Mouse (Mus musculus) limb, embryonic 15.5 days (tissue): ENCODE measurements around the gene Tmem101. TPM values are rescaled to one million over a fixed set of nuclear protein-coding genes. Genes with fewer than 3 reads are reported as not detected.
A peak's percentile ranks its signal among the peaks of the same experiment; 100 is the strongest.

Source experiments
- ATAC-seq: fragments of 200-750 bp; cut with Nextera tagmentation; 2 replicates; pipeline ENCODE4 v1.8.0; 2017; ENCODE audit warnings: low read depth, moderate TSS enrichment; ENCODE audit not compliant: insufficient number of reproducible peaks, low FRiP score, low TSS enrichment
- H3K27ac ChIP-seq: fragments of 300-500 bp; sonication (generic); 2 replicates; pipeline ENCODE4 v1.5.1; 2015; ENCODE audit warnings: moderate library complexity, mild to moderate bottlenecking, inconsistent platforms
- H3K27me3 ChIP-seq: fragments of 300-500 bp; sonication (generic); 2 replicates; pipeline ENCODE4 v1.6.1; 2015; ENCODE audit warnings: inconsistent platforms
- H3K36me3 ChIP-seq: fragments of 300-500 bp; sonication (generic); 2 replicates; pipeline ENCODE4 v1.6.1; 2015; ENCODE audit warnings: inconsistent platforms
- H3K4me1 ChIP-seq: fragments of 300-500 bp; sonication (generic); 2 replicates; pipeline ENCODE4 v1.6.1; 2015; ENCODE audit warnings: inconsistent platforms
- H3K4me2 ChIP-seq: fragments of 300-500 bp; sonication (generic); 2 replicates; pipeline ENCODE4 v1.6.1; 2015; ENCODE audit warnings: mild to moderate bottlenecking, inconsistent platforms
- H3K4me3 ChIP-seq: fragments of 300-500 bp; sonication (generic); 2 replicates; pipeline ENCODE4 v1.5.1; 2015; ENCODE audit warnings: mild to moderate bottlenecking, inconsistent platforms
- H3K9ac ChIP-seq: fragments of 300-500 bp; sonication (generic); 2 replicates; pipeline ENCODE4 v1.6.1; 2015; ENCODE audit warnings: inconsistent platforms
- H3K9me3 ChIP-seq: fragments of 300-500 bp; sonication (generic); 2 replicates; pipeline ENCODE4 v1.6.1; 2016; ENCODE audit warnings: inconsistent platforms
- whole genome bisulfite sequencing: fragments of 180-500 bp; shearing (Covaris S2); methylation state at CpG from one replicate; pipeline ENCODE4 v1.1.7; 2015; 5-methylcytosine and 5-hydroxymethylcytosine counted together
- polyA plus RNA-seq: library from polyadenylated mRNA; unstranded; fragments of >200 nt; fragmentation: Nextera tagmentation; extraction: Ambion mirVana; gene quantifications from 2 replicates; pipeline ENCODE4 v1.2.1, GENCODE M21; 2015

The Tmem101 gene
- polyA plus RNA-seq, 1 experiment from 2014 or later, result 37.5 TPM

DNA sequence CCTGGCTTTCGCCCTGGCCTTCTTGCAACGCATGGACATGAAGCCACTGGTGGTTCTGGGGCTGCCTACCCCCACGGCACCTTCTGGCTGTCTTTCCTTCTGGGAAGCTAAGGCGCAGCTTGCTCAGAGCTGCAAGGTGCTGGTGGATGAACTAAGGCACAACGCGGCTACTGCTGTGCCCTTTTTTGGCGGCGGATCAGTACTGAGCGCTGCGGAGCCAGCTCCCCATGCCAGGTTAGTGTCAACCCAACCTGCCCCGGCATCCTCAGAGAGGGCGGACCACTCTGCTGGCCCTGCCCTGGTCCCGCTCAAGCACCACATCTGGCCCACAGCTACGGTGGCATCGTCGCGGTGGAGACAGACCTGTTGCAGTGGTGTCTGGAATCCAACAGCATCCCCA is 9.7 kb downstream of the Tmem101 start:
- Histone ChIP-seq H3K36me3 (no peaks in the 10 kb centered on the region), H3K4me1 (peaks cover 27% of the 10 kb centered on the region), H3K4me2 (no peak overlapping the region), H3K9me3 (no peaks in the 10 kb centered on the region), H3K9ac (no peak overlapping the region), H3K27ac (no peak overlapping the region), H3K27me3 (peaks cover 78% of the 10 kb centered on the region), H3K4me3 (no peak overlapping the region; the same call in 1 of the 2 replicates)
- ATAC-seq, result no peak
- 10% methylated on average over 17 of the region's 17 CpGs for WGBS

DNA sequence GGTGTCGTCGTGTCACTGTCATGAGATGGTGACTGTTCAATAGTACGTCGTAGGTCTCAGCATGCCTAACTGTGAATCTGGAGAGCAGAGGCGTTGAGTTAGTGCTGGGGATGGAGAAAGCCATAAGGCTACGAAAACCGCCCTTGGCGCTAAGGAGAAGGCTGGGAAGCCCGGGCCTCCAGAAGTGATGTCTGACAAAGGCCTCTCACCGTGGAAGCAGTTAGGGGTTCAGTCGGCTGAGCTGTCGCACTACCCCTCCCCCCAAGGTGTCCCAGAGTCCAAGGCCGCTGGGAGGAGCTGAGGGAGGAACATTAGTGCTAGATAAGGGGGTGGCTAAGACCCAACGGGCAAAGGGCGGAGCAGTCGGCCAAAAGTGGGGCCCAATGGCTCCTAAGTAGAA is 10.2 kb downstream of the Tmem101 start:
- Histone ChIP-seq H3K27ac (no peak overlapping the region), H3K4me1 (peaks cover 27% of the 10 kb centered on the region), H3K9ac (no peak overlapping the region), H3K9me3 (no peaks in the 10 kb centered on the region), H3K36me3 (no peaks in the 10 kb centered on the region), H3K4me2 (peak overlapping the region; percentile 50), H3K27me3 (peaks cover 78% of the 10 kb centered on the region), H3K4me3 (peak overlapping the region; percentile 32)
- no peak for ATAC-seq
- 6% methylated on average over 16 of the region's 16 CpGs for WGBS

- peak within 1 kb of the TSS; percentile 32 for H3K4me3 ChIP-seq
- H3K27ac ChIP-seq, result no peak within 1 kb of the TSS
- ATAC-seq, result peak; percentile 15; the same call in 1 of the 2 replicates
- under 1% methylated on average over 47 of the region's 50 CpGs for WGBS
- peak within 1 kb of the TSS; percentile 50 for H3K4me2 ChIP-seq
- peaks cover 77% of the 10 kb centered on the region for H3K27me3 ChIP-seq
- no peak within 1 kb of the TSS for H3K9ac ChIP-seq
- H3K9me3 ChIP-seq, result no peaks in the 10 kb centered on the region
- H3K36me3 ChIP-seq, result no peaks in the 10 kb centered on the region
- peaks cover 27% of the 10 kb centered on the region for H3K4me1 ChIP-seq
These were observed 10.7 kb downstream of the Tmem101 start, which contains the start of gene Nags for GRCm38 (mm10) chr11:102145471-102146001. Gene Nags, plus strand, starts transcription at chr11:102145513.

- H3K4me1 ChIP-seq, result peaks cover 27% of the 10 kb centered on the region
- no peak overlapping the region for H3K9ac ChIP-seq
- peak overlapping the region; percentile 32 for H3K4me3 ChIP-seq
- no peaks in the 10 kb centered on the region for H3K36me3 ChIP-seq
- H3K9me3 ChIP-seq, result no peaks in the 10 kb centered on the region
- WGBS, result 21% methylated on average over 13 of the region's 13 CpGs
- no peak overlapping the region for H3K27ac ChIP-seq
- H3K4me2 ChIP-seq, result peak overlapping the region; percentile 50
- peaks cover 75% of the 10 kb centered on the region for H3K27me3 ChIP-seq
- ATAC-seq, result no peak
These were observed 11.2 kb downstream of the Tmem101 start for GRCm38 (mm10) chr11:102144957-102145470.

DNA sequence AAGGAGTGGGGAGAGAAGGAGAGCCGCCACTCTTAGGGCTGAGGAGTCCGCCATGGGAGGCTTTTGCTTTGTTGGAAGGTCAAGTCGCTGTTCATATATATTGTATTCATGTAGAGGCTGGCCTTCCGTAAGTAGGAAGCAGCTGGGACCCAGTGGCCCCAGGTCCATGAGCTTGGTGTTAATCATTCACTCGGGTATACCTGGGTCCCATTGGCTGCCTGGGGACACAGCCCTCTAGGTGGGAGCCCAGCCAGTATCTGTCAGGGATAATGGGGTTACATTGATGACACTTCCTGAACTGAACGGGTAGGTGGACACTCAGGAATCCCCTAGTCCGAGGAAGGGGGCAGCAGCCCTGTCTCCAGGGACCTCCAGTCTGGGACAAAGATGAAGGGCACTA is 13.8 kb downstream of the Tmem101 start:
- no peak for ATAC-seq
- peaks cover 50% of the 10 kb centered on the region for H3K27me3 ChIP-seq

GRCm38 (mm10) chr11:102140508-102140907 is 15.7 kb downstream of the Tmem101 start:
- 2% methylated on average over 5 of the region's 5 CpGs for WGBS
- Histone ChIP-seq H3K9ac (no peak overlapping the region), H3K9me3 (no peaks in the 10 kb centered on the region), H3K27ac (no peak overlapping the region), H3K36me3 (no peaks in the 10 kb centered on the region), H3K4me3 (no peak overlapping the region), H3K4me1 (peaks cover 7% of the 10 kb centered on the region), H3K27me3 (peaks cover 32% of the 10 kb centered on the region), H3K4me2 (no peak overlapping the region)
- ATAC-seq, result no peak

More for the DNA sequence above, 13.8 kb downstream of the Tmem101 start:
- WGBS, result 65% methylated on average over 7 of the region's 7 CpGs
- Histone ChIP-seq H3K36me3 (no peaks in the 10 kb centered on the region), H3K4me2 (no peak overlapping the region), H3K4me1 (peaks cover 24% of the 10 kb centered on the region), H3K27ac (no peak overlapping the region), H3K9me3 (no peaks in the 10 kb centered on the region), H3K9ac (no peak overlapping the region), H3K4me3 (no peak overlapping the region)

DNA sequence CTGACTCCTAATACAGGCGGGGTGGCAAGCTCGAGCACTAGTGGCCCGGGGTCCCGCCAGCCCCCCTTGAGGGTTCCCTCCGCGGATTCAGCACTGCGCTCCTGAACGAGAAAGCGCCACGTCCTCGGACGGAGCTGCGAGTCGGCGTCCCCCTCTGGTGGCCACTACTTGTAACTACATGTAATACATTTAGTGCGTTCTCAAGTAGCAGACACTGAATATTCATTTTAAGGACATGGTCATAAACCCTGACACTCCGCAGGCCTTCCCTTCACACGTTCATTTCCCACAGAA is 17.8 kb downstream of the Tmem101 start:
- Histone ChIP-seq H3K4me1 (peaks cover 7% of the 10 kb centered on the region; the same call in 1 of the 2 replicates), H3K36me3 (no peaks in the 10 kb centered on the region), H3K9me3 (no peaks in the 10 kb centered on the region), H3K4me3 (peak overlapping the region; percentile 36), H3K27ac (no peak overlapping the region), H3K27me3 (peaks cover 11% of the 10 kb centered on the region), H3K4me2 (peak overlapping the region; percentile 72), H3K9ac (peak overlapping the region; percentile 33; the same call in 1 of the 2 replicates)
- no peak for ATAC-seq
- under 1% methylated on average over 18 of the region's 18 CpGs for WGBS

- H3K27me3 ChIP-seq, result peaks cover 5% of the 10 kb centered on the region
- H3K27ac ChIP-seq, result no peak overlapping the region
- WGBS, result 45% methylated on average over 13 of the region's 13 CpGs
- no peaks in the 10 kb centered on the region for H3K36me3 ChIP-seq
- peak overlapping the region; percentile 36 for H3K4me3 ChIP-seq
- peaks cover 7% of the 10 kb centered on the region; the same call in 1 of the 2 replicates for H3K4me1 ChIP-seq
- H3K4me2 ChIP-seq, result peak overlapping the region; percentile 72
- H3K9me3 ChIP-seq, result no peaks in the 10 kb centered on the region
- ATAC-seq, result no peak
- peak overlapping the region; percentile 33; the same call in 1 of the 2 replicates for H3K9ac ChIP-seq
These were observed 18.4 kb downstream of the Tmem101 start for GRCm38 (mm10) chr11:102137625-102138446.

DNA sequence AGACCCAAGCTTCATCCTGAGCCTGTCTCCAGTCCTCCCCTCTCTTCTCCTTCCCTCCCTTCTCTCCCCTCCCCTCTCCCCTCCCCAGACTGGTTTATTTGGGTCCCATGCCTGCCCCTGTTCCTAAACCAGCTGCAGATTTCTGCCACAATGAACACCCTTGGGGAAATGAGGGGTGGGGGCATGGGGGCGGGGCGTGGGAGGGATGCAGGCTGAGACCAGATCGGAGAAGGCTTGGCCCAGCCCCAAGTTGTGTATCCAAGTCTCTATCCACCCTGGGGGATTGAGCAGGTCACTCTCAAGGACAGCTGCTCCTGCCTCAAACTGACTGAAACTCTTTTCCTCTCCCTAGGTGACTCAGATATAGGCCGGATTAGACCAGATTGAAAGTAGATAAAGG is 21.7 kb downstream of the Tmem101 start:
- peaks cover 7% of the 10 kb centered on the region; the same call in 1 of the 2 replicates for H3K4me1 ChIP-seq
- H3K4me3 ChIP-seq, result no peak overlapping the region
- no peak overlapping the region for H3K27ac ChIP-seq
- no peak overlapping the region for H3K9ac ChIP-seq
- H3K4me2 ChIP-seq, result no peak overlapping the region
- no peaks in the 10 kb centered on the region for H3K9me3 ChIP-seq
- H3K27me3 ChIP-seq, result no peaks in the 10 kb centered on the region
- H3K36me3 ChIP-seq, result no peaks in the 10 kb centered on the region
- ATAC-seq, result no peak
- 13% methylated on average over 4 of the region's 4 CpGs for WGBS

DNA sequence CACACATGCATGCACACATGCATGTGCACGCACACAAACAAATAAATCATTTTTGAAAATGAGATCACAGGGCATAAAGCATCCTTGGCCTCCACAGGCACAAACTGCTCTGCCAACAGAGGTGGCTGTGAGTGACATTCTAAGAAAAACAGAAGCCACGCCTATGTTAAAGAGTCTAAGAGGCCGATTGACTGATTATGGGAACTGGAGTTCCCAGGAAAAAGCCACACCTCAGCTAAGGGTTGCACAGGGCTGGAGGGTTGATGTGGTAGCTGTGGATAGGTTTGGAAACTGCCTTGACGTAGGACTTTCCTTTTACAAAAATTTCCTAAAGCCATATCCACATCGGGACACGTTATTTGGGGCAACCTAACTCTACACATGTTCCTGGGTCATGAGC is 38.8 kb downstream of the Tmem101 start:
- Histone ChIP-seq H3K9me3 (no peaks in the 10 kb centered on the region), H3K4me2 (no peak overlapping the region), H3K4me3 (no peak overlapping the region), H3K27ac (no peak overlapping the region), H3K9ac (no peak overlapping the region), H3K27me3 (no peaks in the 10 kb centered on the region), H3K4me1 (no peaks in the 10 kb centered on the region), H3K36me3 (no peaks in the 10 kb centered on the region)
- 73% methylated on average over 6 of the region's 6 CpGs for WGBS
- ATAC-seq, result no peak

DNA sequence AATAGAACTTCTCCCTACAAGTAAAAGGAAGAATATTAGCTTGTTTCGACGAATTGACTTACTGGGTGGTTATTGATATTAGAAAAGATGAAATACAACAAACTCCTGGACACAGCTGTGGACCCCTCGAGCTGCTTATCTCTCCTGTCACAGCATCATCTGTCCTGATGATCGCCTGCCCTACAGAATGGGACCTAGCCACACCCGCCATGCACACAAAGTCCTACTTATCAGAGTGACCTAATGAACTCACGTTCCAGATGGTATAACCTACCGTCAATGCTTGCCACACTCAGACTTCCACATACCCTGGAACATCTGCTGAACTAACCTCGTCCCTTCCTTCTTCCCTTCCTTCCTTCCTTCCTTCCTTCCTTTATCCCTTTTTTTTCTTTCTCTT is 40.0 kb downstream of the Tmem101 start:
- Histone ChIP-seq H3K4me1 (no peaks in the 10 kb centered on the region), H3K9ac (no peak overlapping the region), H3K4me3 (no peak overlapping the region), H3K36me3 (no peaks in the 10 kb centered on the region), H3K27me3 (no peaks in the 10 kb centered on the region), H3K4me2 (no peak overlapping the region), H3K27ac (no peak overlapping the region), H3K9me3 (no peaks in the 10 kb centered on the region)
- 73% methylated on average over 8 of the region's 8 CpGs for WGBS
- no peak for ATAC-seq

DNA sequence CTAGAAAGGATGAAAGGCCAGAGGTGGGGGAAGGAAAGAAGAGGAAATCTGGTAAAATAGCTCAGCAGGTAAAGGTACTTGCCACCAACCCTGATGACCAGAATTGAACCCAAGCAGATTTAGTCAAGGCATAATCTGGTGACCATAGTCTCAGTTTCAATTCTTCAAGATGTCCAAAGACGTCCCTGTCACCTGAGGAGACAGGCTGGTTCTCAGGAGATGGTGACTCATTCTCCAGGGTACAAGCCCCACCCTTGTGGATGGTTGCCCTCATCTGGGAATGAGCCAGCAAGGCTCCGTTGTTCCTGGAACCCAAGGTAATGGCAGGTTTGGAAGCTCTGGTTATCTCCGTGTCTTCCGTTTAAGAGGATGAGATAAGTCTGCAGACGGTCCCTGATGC is 44.6 kb downstream of the Tmem101 start:
- H3K27me3 ChIP-seq, result peaks cover 36% of the 10 kb centered on the region
- H3K4me2 ChIP-seq, result no peak overlapping the region
- WGBS, result 67% methylated on average over 5 of the region's 5 CpGs
- no peaks in the 10 kb centered on the region for H3K36me3 ChIP-seq
- H3K9ac ChIP-seq, result no peak overlapping the region
- no peak overlapping the region for H3K27ac ChIP-seq
- H3K9me3 ChIP-seq, result no peaks in the 10 kb centered on the region
- H3K4me3 ChIP-seq, result no peak overlapping the region
- peaks cover 10% of the 10 kb centered on the region for H3K4me1 ChIP-seq
- no peak for ATAC-seq
